Mouse (Mus musculus): ENCODE measurements around the gene Galr2. TPM values are rescaled to one million over a fixed set of nuclear protein-coding genes. Genes with fewer than 3 reads are reported as not detected.
"Not testable (repeated sequence)": the region's sequence is repeated elsewhere in the genome, so short reads cannot be mapped to it uniquely, and the experiment has no call there.

The Galr2 gene
- polyA plus RNA-seq, 1 experiment from 2014 or later = 0.55 TPM

DNA sequence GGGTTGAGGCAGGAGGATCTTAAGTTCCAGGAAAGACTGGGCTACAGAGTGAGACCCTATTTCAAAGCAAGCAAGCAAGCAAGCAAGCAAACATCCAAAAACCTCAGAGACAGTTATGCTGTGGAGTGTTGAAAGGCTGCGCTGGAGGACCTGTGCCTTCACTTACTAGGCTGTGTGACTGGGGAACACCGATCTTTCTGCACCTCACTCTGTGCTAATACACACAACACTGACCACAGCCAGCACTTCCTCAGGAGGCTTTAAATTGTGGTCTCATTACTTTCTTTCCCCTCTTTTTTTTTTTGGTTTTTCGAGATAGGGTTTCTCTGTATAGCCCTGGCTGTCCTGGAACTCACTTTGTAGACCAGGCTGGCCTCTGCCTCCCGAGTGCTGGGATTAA is 14.9 kb upstream of the Galr2 start:
- H3K27ac ChIP-seq = no peak overlapping the region
- no peak for ATAC-seq (ENCODE audit: low FRiP score)
- H3K4me2 ChIP-seq (replicated peaks) = no peak overlapping the region
- H3K9ac ChIP-seq = no peak overlapping the region
- H3K4me3 ChIP-seq (replicated peaks; ENCODE audit: low read length) = no peak overlapping the region
- WGBS = 89% methylated on average over 4 of the region's 4 CpGs
- peaks cover 98% of the 10 kb centered on the region for H3K36me3 ChIP-seq (replicated peaks; ENCODE audit: control insufficient read depth, insufficient read depth)
- no peak for DNase-seq (ENCODE audit: low spot score)
- H3K9me3 ChIP-seq (ENCODE audit: control insufficient read depth, low read length) = no peaks in the 10 kb centered on the region
- H3K4me1 ChIP-seq (replicated peaks; ENCODE audit: control insufficient read depth, insufficient read depth, low read length) = no peaks in the 10 kb centered on the region
- no peaks in the 10 kb centered on the region for H3K27me3 ChIP-seq (ENCODE audit: control insufficient read depth, insufficient read depth, low read length)

DNA sequence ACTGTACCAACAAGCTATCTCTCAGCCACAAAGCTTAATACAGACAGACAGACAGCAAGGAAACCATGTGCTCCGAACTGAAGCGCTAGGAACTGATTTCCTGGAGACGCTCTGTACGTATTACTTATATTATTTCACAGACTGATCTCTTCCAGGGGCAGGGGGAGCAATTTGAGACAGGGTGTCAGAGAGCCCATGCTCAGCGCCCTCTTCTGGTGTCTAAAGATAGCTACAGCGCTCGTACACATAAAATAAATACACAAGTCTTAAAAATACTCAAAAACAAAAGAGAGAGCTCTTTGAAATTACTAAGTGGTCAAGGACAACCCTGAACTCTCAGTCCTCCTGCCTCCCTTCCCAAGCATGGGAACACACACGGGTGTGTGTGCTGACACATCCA is 13.1 kb upstream of the Galr2 start:
- Histone ChIP-seq H3K36me3 (replicated peaks; ENCODE audit: control insufficient read depth, insufficient read depth) (peaks cover 95% of the 10 kb centered on the region), H3K27ac (no peak overlapping the region), H3K9ac (no peak overlapping the region), H3K27me3 (ENCODE audit: control insufficient read depth, insufficient read depth, low read length) (no peaks in the 10 kb centered on the region), H3K9me3 (ENCODE audit: control insufficient read depth, low read length) (no peaks in the 10 kb centered on the region), H3K4me2 (replicated peaks) (no peak overlapping the region), H3K4me1 (replicated peaks; ENCODE audit: control insufficient read depth, insufficient read depth, low read length) (peaks cover 4% of the 10 kb centered on the region), H3K4me3 (replicated peaks; ENCODE audit: low read length) (no peak overlapping the region)
- DNase-seq (ENCODE audit: low spot score) (no peak), ATAC-seq (ENCODE audit: low FRiP score) (no peak)
- 90% methylated on average over 8 of the region's 8 CpGs for WGBS

DNA sequence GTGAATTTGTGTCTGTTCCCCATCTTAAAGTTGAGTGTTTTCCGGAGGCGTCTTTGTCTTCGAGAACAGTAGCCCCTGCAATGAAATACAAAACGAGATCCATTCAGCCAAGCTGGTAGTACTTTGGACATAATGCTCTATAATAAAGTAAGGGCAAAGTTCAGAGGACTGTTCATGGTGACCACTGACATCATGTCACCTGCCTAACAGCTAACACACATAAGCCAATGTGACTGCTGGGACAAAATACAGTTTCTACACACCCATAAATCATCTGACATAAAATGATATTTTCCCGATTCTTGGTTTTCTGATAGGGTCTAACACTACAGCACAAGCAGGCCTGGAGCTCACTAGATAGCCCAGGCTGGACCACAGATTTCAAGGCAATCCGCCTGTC is 12.4 kb upstream of the Galr2 start:
- WGBS = 96% methylated on average over 6 of the region's 6 CpGs
- ATAC-seq (ENCODE audit: low FRiP score) = no peak
- H3K27ac ChIP-seq = no peak overlapping the region

DNA sequence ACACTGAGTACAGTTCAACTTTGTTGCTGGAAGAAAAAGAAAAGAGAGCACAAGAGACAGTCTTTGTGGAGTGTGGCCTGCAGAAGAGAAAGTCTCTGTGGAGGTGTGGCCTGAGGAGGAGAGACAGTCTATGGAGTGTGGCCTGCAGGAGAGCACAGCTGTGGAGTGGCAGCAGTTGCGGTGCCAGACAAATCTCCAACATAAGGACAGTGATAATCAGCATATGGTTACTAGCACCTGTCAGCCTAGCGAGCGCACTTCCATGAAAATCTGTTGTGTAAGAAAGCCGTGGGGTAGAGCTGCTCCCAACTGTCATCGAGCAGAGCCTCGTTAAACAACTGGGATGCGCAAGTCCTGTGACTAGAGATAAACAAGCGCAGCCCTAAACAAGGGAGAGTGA is 11.2 kb upstream of the Galr2 start:
- H3K4me1 ChIP-seq (replicated peaks; ENCODE audit: control insufficient read depth, insufficient read depth, low read length) = peaks cover 11% of the 10 kb centered on the region
- no peak overlapping the region for H3K9ac ChIP-seq
- ATAC-seq (ENCODE audit: low FRiP score) = no peak
- no peaks in the 10 kb centered on the region for H3K27me3 ChIP-seq (ENCODE audit: control insufficient read depth, insufficient read depth, low read length)
- H3K9me3 ChIP-seq (ENCODE audit: control insufficient read depth, low read length) = no peaks in the 10 kb centered on the region
- no peak overlapping the region for H3K4me3 ChIP-seq (replicated peaks; ENCODE audit: low read length)
- H3K4me2 ChIP-seq (replicated peaks) = no peak overlapping the region
- H3K27ac ChIP-seq = no peak overlapping the region
- no peak for DNase-seq (ENCODE audit: low spot score)
- peaks cover 76% of the 10 kb centered on the region for H3K36me3 ChIP-seq (replicated peaks; ENCODE audit: control insufficient read depth, insufficient read depth)
- WGBS = 86% methylated on average over 8 of the region's 8 CpGs

More for the DNA sequence above, 12.4 kb upstream of the Galr2 start:
- peaks cover 10% of the 10 kb centered on the region for H3K4me1 ChIP-seq (replicated peaks; ENCODE audit: control insufficient read depth, insufficient read depth, low read length)
- H3K9ac ChIP-seq = no peak overlapping the region
- no peak overlapping the region for H3K4me2 ChIP-seq (replicated peaks)
- no peak for DNase-seq (ENCODE audit: low spot score)
- H3K36me3 ChIP-seq (replicated peaks; ENCODE audit: control insufficient read depth, insufficient read depth) = peaks cover 88% of the 10 kb centered on the region
- no peak overlapping the region for H3K4me3 ChIP-seq (replicated peaks; ENCODE audit: low read length)
- no peaks in the 10 kb centered on the region for H3K27me3 ChIP-seq (ENCODE audit: control insufficient read depth, insufficient read depth, low read length)
- H3K9me3 ChIP-seq (ENCODE audit: control insufficient read depth, low read length) = no peaks in the 10 kb centered on the region

DNA sequence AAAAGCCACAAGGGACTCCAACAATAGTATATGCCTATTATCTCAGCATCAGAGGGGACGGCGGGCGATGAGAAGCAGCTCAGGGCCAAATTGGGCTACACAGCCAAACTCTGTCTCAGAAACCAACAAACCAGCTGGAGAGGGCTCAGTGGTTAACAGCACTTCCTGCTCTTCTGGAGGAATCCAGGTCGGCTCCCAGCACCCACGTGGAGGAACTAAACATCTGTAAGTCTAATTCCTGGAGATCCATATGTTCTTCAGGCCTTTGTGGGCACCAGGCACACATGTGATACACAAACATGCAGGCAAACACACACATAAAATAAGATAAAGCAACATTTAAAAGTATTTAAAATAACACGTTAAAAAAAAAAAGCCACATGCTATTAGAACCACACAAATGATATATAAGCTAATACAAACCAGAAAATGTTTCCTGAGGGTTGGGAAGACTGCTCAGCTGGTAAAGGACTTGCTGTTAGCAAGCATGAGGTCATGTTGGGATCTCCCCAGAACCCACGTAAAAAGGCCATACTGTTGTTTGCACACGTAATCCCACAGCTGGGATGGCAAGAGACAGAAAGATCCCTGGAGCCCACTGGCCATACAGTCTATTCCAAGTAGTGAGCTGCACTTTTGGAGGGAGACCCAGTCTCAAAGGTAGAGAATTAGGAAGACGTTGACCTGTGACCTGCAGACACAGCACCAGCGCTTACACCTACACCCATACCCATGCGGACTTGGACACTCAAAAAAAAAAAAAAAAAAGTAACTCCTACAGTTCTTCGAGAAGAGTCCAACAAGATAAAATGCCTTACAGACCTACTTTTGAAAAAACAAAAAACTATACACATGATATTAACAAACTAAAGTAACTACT is 7.9 kb upstream of the Galr2 start:
- no peak for ATAC-seq (ENCODE audit: low FRiP score)
- peak overlapping the region; percentile 93 for H3K9ac ChIP-seq
- 66% methylated on average over 12 of the region's 12 CpGs for WGBS

DNA sequence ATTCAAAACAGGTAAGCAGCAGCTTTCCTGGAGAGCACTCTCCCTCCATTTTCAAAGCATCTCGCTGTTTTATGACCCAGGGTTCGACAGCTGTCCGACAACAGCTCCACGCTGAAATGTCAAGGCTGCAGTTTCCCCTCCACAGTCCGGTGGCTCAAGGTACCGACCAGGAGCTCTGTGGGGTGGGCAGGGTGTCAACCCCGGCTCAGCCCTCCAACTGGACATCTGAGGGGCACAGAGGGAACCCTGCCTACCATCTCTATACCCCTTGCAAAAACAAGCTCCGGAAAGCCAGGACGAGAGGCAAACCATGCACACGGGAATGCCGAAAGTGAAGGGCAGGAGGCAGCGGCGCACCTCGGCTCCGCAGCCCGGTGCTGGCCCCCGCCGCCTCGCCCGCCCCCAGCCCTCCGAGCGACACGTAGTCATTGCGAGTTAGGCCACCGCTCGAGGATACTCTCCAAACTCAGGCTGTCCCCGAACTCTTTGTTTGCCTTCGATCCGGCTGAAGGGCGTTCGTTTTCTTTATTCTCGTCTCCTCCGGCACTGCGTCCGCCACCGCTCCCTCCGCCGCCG is 7.2 kb upstream of the Galr2 start:
- DNase-seq (ENCODE audit: low spot score) = no peak
- H3K36me3 ChIP-seq (replicated peaks; ENCODE audit: control insufficient read depth, insufficient read depth) = peaks cover 38% of the 10 kb centered on the region
- peak overlapping the region; percentile 93 for H3K9ac ChIP-seq
- under 1% methylated on average over 39 of the region's 39 CpGs for WGBS
- no peaks in the 10 kb centered on the region for H3K27me3 ChIP-seq (ENCODE audit: control insufficient read depth, insufficient read depth, low read length)
- H3K4me3 ChIP-seq (replicated peaks; ENCODE audit: low read length) = peak overlapping the region; percentile 93
- peaks cover 15% of the 10 kb centered on the region for H3K4me1 ChIP-seq (replicated peaks; ENCODE audit: control insufficient read depth, insufficient read depth, low read length)
- no peaks in the 10 kb centered on the region for H3K9me3 ChIP-seq (ENCODE audit: control insufficient read depth, low read length)
- peak; percentile 47; the same call in 1 of the 2 replicates for ATAC-seq (ENCODE audit: low FRiP score)
- peak overlapping the region; percentile 40; the same call in 1 of the 2 replicates for H3K27ac ChIP-seq
- peak overlapping the region; percentile 93 for H3K4me2 ChIP-seq (replicated peaks)

More for the DNA sequence above, 7.9 kb upstream of the Galr2 start:
- H3K27ac ChIP-seq = no peak overlapping the region
- H3K4me3 ChIP-seq (replicated peaks; ENCODE audit: low read length) = peak overlapping the region; percentile 93
- DNase-seq (ENCODE audit: low spot score) = no peak
- H3K4me2 ChIP-seq (replicated peaks) = peak overlapping the region; percentile 93
- H3K27me3 ChIP-seq (ENCODE audit: control insufficient read depth, insufficient read depth, low read length) = no peaks in the 10 kb centered on the region
- peaks cover 45% of the 10 kb centered on the region for H3K36me3 ChIP-seq (replicated peaks; ENCODE audit: control insufficient read depth, insufficient read depth)
- H3K9me3 ChIP-seq (ENCODE audit: control insufficient read depth, low read length) = no peaks in the 10 kb centered on the region
- peaks cover 15% of the 10 kb centered on the region for H3K4me1 ChIP-seq (replicated peaks; ENCODE audit: control insufficient read depth, insufficient read depth, low read length)

DNA sequence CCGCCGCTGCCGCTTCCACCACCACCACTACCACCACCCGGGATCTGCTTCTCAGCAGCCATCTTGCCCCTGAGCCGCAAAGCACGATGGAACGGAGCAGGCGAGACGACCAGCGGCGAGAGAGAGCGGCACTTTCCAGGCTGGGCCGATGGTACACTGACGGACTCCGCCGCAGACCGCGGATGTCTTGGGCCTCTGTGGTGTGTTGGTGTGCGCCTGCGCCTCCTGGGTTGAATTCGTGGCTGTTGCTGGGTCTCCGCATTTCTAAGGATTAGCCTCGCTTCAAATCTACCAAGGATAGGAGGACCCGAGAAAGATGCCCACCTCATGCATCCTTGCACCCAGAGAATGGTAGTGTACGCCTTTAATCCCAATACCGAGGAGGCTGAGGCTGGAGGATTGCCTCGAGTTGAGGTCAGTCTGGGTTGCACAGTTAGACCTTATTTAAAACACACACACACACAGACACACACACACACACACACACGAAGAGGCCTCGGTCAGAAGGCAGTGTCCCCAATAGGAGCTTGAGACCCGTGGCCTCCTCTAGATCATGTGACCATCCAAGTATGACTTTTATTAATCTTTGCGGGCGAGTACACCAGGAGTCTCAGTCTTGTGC is 6.6 kb upstream of the Galr2 start, which contains the start of gene Srp68:
Srp68 (minus strand) TSS at position 173 of the 622 bp plus-strand sequence.
- peak within 1 kb of the TSS; percentile 93 for H3K4me2 ChIP-seq (replicated peaks)
- H3K9ac ChIP-seq = peak within 1 kb of the TSS; percentile 93
- peak within 1 kb of the TSS; percentile 89 for H3K27ac ChIP-seq
- DNase-seq (ENCODE audit: low spot score) = peak; percentile 94
- 4% methylated on average over 32 of the region's 32 CpGs for WGBS
- peak within 1 kb of the TSS; percentile 93 for H3K4me3 ChIP-seq (replicated peaks; ENCODE audit: low read length)
- no peaks in the 10 kb centered on the region for H3K9me3 ChIP-seq (ENCODE audit: control insufficient read depth, low read length)
- peaks cover 15% of the 10 kb centered on the region for H3K4me1 ChIP-seq (replicated peaks; ENCODE audit: control insufficient read depth, insufficient read depth, low read length)
- H3K27me3 ChIP-seq (ENCODE audit: control insufficient read depth, insufficient read depth, low read length) = no peaks in the 10 kb centered on the region
- peak; percentile 98 for ATAC-seq (ENCODE audit: low FRiP score)
- peaks cover 32% of the 10 kb centered on the region for H3K36me3 ChIP-seq (replicated peaks; ENCODE audit: control insufficient read depth, insufficient read depth)

DNA sequence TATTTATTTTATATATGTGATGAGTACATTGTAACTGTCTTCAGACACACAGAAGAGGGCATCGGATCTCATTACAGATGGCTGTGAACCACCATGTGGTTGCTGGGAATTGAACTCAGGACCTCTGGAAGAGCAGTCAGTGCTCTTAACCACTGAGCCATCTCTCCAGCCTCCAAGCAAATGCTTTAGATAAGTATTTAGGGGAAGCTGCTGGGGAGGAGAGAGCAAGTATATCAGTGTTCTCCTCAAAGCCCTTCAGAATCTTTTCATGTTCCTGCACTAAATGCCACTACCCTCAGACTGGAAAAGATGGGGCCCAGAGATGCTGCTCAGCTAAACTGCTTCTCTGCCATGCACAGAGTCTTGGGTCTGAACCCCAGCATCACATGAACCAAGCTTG is 3.6 kb upstream of the Galr2 start:
- H3K9ac ChIP-seq, H3K27ac ChIP-seq: not testable (repeated sequence)

DNA sequence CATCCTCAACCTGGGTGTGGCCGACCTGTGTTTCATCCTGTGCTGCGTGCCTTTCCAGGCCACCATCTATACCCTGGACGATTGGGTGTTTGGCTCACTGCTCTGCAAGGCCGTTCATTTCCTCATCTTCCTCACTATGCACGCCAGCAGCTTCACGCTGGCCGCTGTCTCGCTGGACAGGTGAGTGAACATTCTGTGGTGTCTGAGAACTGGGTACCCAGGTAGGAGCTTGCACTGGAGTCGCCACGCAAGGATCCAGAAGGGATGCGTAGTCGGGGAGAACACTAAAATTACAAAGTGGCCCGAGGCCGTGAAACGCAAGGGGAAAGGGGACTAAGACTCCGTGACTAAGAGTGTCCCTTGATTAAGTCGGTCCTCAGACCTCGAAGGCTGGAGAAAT is 932 bp downstream of the Galr2 start:
- no peak overlapping the region for H3K27ac ChIP-seq
- no peak for DNase-seq (ENCODE audit: low spot score)
- ATAC-seq (ENCODE audit: low FRiP score) = no peak
- WGBS = 2% methylated on average over 18 of the region's 18 CpGs
- H3K27me3 ChIP-seq (ENCODE audit: control insufficient read depth, insufficient read depth, low read length) = peaks cover 59% of the 10 kb centered on the region
- peak overlapping the region; percentile 30 for H3K4me3 ChIP-seq (replicated peaks; ENCODE audit: low read length)
- peaks cover 9% of the 10 kb centered on the region for H3K4me1 ChIP-seq (replicated peaks; ENCODE audit: control insufficient read depth, insufficient read depth, low read length)
- H3K36me3 ChIP-seq (replicated peaks; ENCODE audit: control insufficient read depth, insufficient read depth) = no peaks in the 10 kb centered on the region
- H3K9me3 ChIP-seq (ENCODE audit: control insufficient read depth, low read length) = no peaks in the 10 kb centered on the region
- peak overlapping the region; percentile 51; the same call in 1 of the 2 replicates for H3K9ac ChIP-seq
- H3K4me2 ChIP-seq (replicated peaks) = peak overlapping the region; percentile 52

More for the DNA sequence above, 3.6 kb upstream of the Galr2 start:
- H3K4me1 ChIP-seq (replicated peaks; ENCODE audit: control insufficient read depth, insufficient read depth, low read length) = peaks cover 24% of the 10 kb centered on the region
- not testable (repeated sequence) for H3K9me3 ChIP-seq (ENCODE audit: control insufficient read depth, low read length); H3K4me3 ChIP-seq (replicated peaks; ENCODE audit: low read length); H3K4me2 ChIP-seq (replicated peaks); ATAC-seq (ENCODE audit: low FRiP score); H3K36me3 ChIP-seq (replicated peaks; ENCODE audit: control insufficient read depth, insufficient read depth); DNase-seq (ENCODE audit: low spot score)
- H3K27me3 ChIP-seq (ENCODE audit: control insufficient read depth, insufficient read depth, low read length) = peaks cover 26% of the 10 kb centered on the region
- WGBS = 84% methylated on average over 1 of the region's 1 CpGs
